Mouse (Mus musculus) thymus, postnatal 0 days (tissue): Measurements from ENCODE around the gene Hnrnpl. TPM values are rescaled to one million over a fixed set of nuclear protein-coding genes. Genes with fewer than 3 reads are reported as not detected.

ENCODE experiments used
- DNase-seq: peaks from one replicate; pipeline ENCODE4 v3.0.0-alpha.2; 2015; ENCODE audit warnings: low spot score
- polyA plus RNA-seq: library from polyadenylated mRNA; unstranded; fragments of >200 nt; fragmentation: Nextera tagmentation; extraction: Ambion mirVana; gene quantifications from 2 replicates; pipeline ENCODE4 v1.2.1, GENCODE M21; 2015

The Hnrnpl gene
- polyA plus RNA-seq, 1 experiment from 2014 or later: 358 TPM

- no peak for DNase-seq
Observed at GRCm38 (mm10) chr7:28826402-28826772, 18.0 kb downstream of the Hnrnpl start.

DNA sequence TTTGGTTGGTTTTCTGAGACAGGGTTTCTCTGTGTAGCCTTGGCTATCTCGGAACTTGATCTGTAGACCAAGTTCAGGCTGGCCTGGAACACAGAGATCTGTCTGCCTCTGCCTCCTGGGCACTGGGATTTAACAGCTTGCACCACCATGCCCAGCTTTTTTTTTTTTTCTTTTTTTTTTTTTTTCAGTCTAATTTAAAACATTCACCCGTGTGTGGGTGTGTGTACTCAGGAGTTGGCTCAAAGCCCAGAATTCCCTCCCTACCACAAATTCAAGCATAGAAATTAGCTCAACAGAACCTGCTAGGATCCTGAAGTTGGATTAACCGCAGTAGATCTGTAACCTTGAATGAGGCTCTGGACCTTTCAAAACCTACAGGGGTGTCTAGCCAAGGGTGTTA, 19.0 kb downstream of the Hnrnpl start:
- DNase-seq: no peak

GRCm38 (mm10) chr7:28829821-28830220, 21.5 kb downstream of the Hnrnpl start:
- DNase-seq: no peak

- no peak for DNase-seq
Observed at GRCm38 (mm10) chr7:28830981-28831380, 22.6 kb downstream of the Hnrnpl start.

DNA sequence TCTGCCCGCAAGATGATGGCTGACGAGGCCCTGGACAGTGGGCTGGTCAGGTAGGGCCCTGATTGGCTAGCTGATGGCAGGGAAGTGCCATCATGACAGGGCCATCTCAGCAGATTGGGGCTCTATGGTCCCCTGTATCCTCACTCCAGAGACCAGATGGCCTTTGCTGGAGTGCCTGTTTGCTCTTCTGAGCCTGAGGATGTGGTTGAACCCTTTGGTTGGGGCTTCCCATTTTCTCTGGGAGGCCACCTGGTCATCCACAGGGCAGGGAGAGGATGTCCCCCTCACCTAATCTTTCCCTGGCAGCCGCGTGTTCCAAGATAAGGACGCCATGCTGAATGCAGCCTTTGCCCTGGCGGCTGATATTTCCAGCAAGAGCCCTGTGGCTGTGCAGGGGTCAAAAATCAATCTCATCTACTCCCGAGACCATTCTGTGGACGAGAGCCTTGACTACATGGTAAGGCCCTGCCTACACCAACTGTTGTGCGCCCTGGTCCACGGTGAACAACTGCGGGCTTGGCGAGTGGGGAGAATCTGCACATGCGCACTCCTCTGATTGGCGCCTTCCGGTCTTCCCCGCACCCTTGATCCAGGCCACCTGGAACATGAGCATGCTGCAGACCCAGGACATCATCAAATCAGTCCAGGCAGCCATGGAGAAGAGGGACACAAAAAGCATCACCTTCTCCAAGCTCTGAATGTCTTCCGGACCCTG, 23.2 kb downstream of the Hnrnpl start:
- no peak for DNase-seq

DNA sequence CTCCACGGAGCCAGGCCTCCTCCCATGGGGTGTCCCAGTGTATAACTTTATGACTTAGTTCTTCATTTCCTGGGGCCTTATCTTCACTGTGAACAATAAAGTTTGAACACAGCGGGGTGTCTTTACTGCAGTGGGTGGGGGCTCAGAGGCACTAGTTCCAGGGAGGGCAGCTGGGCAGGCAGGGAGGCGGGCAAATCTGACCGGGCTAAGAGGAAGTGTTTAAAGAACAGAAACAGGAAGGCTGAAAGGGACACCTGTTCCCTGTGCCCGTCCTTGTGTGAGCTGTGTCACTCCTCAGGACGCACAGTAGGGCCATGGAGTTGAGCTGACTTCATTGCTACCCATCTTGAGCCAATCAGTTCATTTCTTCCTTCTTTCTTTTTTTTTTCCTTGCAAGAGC, 23.8 kb downstream of the Hnrnpl start:
- DNase-seq: no peak

GRCm38 (mm10) chr7:28833723-28834347, 25.5 kb downstream of the Hnrnpl start, which contains the start of gene Lgals4:
Gene Lgals4, plus strand, starts transcription at chr7:28833854.
- no peak for DNase-seq

DNA sequence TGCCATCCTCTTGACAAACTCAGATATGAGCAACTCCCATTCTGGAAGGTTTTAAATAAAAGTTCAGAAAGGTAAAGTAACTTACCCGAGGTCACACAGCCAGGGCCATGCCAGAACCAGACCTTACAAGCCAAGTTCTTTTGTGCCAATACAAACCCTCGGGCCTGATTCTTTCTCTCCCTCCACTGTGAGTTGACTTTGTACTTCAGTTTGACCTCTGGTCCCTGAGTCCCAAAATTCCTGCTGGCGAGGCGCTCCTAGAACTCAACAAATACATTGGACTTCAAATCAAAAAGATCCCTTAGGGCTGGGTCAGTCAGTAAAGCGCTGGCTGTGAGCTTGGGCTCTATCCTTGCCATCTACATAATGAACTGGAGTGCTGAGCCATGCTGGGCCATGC, 28.6 kb downstream of the Hnrnpl start:
- DNase-seq: no peak

DNA sequence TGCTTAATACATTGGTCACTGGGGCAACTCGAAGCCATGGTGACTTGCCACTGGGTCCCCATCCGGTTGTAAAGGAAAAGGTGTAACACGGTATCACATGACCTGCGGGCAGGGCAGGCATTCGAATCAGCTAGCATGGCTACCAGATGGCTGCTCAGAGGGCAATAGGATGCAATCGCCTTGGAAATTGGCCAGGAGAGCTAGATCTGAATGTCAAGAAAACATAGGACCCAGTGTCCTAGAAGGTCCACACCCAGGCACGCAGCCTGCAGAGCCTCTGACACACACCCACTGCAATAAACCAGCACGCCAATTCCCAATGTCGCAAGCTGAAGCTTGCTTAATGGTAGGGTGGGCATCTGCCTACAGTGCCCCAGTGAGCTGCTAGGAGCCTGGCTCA, 30.0 kb downstream of the Hnrnpl start:
- no peak for DNase-seq

DNA sequence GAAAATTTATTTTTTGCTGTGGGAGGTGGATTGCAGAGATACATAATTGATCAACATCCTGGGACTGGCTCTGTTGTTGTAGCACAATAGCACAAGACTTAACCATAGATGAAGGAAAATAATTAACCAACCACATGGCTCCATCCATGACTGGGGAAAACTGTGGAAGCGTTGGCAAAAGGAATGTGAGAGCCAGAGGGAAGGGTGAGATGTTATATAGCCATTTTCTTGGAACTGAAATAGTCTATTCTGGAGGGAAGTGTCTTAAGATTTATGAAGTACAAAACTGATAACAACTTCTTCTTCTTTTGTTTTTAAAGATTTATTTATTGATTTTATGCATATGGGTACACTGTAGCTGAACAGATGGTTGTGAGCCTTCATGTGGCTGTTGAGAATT, 38.9 kb downstream of the Hnrnpl start:
- no peak for DNase-seq

DNA sequence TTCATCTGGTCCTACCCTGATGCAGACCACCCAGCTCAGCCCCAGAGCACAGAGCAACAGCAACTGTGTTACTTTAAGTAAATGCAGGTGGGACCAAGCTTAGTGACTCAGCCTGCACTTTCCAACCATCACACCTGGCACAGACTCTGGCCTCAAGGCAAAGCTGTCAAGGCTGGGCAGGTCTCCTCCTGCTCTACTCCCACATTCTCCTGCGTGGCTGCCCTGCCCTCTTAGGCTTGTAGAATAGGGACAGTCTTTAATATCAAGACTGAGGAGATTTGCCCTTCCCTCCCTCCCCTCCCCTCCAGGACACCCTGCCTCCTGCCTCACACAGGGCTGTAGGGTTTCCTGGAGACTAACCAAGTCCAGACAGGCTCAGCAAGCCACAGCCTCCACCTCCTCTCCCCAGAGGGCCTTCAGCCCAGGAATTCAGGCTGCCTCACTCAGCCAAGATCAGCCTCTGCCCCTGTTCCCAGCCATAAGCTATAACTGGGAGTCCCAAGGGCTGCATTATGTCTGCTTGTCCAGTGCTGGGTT, 41.4 kb downstream of the Hnrnpl start:
- no peak for DNase-seq

- no peak for DNase-seq
Observed at GRCm38 (mm10) chr7:28850642-28851041, 42.3 kb downstream of the Hnrnpl start.

- DNase-seq: no peak
Observed at GRCm38 (mm10) chr7:28859953-28860352, 51.6 kb downstream of the Hnrnpl start.

GRCm38 (mm10) chr7:28860898-28861297, 52.6 kb downstream of the Hnrnpl start:
- DNase-seq: no peak

GRCm38 (mm10) chr7:28862817-28863499, 54.6 kb downstream of the Hnrnpl start:
- no peak for DNase-seq

DNA sequence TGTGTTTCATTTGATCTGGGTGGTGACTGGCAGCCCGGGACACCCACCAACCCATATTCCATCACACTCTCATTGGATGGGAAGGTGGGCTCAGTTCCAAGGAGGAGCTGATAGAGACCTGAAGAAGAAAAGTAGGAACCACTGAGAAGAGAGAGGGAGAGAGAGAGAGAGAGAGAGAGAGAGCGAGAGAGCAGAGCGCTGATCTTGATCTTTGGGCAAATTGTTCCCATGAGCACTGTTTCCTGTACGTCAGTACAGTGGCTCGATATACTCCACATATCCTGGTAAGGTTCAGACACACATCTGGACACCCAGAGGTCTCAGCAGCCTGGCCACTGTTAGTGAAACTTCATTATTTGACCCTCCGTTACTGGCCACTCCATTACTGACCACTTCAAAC, 55.2 kb downstream of the Hnrnpl start, which contains the start of gene Lgals7:
Lgals7 (plus strand) TSS at position 314 of the 400 bp plus-strand sequence.
- no peak for DNase-seq

DNA sequence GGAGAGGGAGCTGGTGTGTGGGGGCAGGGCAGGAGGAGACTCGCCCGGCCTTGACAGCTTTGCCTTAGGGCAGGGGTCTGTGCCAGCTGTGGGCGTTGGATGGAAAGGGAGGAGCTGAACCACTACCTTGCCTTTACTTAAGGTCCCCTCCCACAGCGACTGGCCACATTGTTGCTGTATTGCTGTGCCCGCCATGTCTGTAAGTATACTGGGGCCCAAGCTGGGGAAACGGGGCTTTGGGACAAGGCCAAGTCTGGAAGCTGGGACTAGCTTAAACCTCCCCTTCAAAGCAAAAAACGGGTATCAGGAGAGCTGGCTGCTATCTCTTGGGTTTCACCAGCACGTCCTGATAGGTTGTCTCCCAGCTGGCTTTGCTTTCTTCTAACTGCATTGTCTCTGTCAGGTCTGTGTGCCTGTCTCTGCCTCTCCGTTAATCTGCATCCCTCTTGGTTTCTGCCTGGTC, 56.0 kb downstream of the Hnrnpl start:
- DNase-seq: no peak

GRCm38 (mm10) chr7:28865481-28866300, 57.4 kb downstream of the Hnrnpl start:
- DNase-seq: peak; percentile 98

- no peak for DNase-seq
Observed at GRCm38 (mm10) chr7:28866769-28867507, 58.6 kb downstream of the Hnrnpl start.
